Mouse (Mus musculus): ENCODE data around the gene Hist1h3g.
A peak's percentile ranks its signal among the peaks of the same experiment; 100 is the strongest.
"Not testable (repeated sequence)": the region's sequence is repeated elsewhere in the genome, so short reads cannot be mapped to it uniquely, and the experiment has no call there.

Gene Hist1h3g

GRCm38 (mm10) chr13:23534368-23535131 is 672 bp upstream of the Hist1h3g start:
- no peak for DNase-seq (ENCODE audit: low read depth, low spot score)

DNA sequence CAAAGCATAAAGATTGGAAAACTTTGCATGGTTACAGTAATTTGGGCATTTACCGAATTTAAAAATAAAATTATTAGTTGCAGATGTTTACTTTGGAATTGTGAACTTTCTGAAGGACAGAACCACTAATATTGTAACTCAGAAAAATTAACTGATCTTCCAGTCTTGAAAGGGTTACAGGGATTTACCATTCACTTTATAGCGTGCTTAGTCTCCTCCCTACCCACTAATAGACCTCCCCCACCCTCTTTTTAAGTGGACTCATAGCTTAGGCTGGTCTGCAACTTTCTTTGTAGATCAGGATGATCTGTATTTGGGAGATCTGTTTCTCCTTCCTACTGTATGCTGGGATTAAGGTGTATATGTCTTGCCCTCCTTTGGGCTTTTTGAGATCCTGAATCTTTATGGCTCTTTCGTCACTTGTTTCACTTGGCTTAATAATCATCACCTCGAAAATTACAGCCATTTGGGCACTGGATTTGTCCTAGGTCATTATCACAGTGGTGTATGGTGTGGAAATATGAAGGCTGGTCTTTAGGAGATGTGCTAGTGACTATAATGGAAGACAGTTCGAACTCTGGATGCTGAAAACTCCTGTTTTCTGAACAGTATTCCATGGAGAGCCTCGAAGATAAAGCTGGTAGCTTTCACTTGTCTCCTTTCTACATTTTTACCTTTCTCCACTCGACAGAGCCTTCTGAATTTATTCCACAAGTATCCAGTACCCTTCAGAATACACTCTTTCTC is 1.0 kb downstream of the Hist1h3g start:
- no peak for DNase-seq (ENCODE audit: low read depth, low spot score)

- DNase-seq (ENCODE audit: low read depth, low spot score) = no peak
These were observed 1.9 kb downstream of the Hist1h3g start for GRCm38 (mm10) chr13:23537006-23537710.

GRCm38 (mm10) chr13:23538249-23538648 is 3.0 kb downstream of the Hist1h3g start:
- DNase-seq (ENCODE audit: low read depth, low spot score) = no peak

DNA sequence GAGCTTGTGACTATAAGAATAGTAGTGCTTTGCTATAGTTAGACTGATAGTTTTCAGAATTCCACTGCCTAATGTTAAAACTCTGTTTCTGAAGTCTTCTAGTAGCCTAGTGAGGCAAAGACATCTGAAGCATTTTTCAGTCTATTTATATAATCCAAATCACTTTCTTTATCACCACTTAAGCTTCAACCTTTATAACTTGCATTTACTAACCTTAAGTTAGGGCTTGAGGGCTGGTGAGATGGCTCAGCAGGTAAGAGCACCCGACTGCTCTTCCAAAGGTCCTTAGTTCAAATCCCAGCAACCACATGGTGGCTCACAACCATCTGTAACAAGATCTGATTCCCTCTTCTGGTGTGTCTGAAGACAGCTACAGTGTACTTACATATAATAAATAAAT is 4.6 kb downstream of the Hist1h3g start:
- DNase-seq (ENCODE audit: low read depth, low spot score) = not testable (repeated sequence)

GRCm38 (mm10) chr13:23541497-23541896 is 6.3 kb downstream of the Hist1h3g start:
- DNase-seq (ENCODE audit: low read depth, low spot score) = no peak

- peak; percentile 22 for DNase-seq (ENCODE audit: low read depth, low spot score)
These were observed 7.2 kb downstream of the Hist1h3g start for GRCm38 (mm10) chr13:23542225-23542980.

- peak; percentile 95 for DNase-seq (ENCODE audit: low read depth, low spot score)
These were observed 7.9 kb downstream of the Hist1h3g start, which contains the start of gene Hist1h2bh for GRCm38 (mm10) chr13:23542999-23543607. Hist1h2bh (minus strand) TSS chr13:23543392.

DNA sequence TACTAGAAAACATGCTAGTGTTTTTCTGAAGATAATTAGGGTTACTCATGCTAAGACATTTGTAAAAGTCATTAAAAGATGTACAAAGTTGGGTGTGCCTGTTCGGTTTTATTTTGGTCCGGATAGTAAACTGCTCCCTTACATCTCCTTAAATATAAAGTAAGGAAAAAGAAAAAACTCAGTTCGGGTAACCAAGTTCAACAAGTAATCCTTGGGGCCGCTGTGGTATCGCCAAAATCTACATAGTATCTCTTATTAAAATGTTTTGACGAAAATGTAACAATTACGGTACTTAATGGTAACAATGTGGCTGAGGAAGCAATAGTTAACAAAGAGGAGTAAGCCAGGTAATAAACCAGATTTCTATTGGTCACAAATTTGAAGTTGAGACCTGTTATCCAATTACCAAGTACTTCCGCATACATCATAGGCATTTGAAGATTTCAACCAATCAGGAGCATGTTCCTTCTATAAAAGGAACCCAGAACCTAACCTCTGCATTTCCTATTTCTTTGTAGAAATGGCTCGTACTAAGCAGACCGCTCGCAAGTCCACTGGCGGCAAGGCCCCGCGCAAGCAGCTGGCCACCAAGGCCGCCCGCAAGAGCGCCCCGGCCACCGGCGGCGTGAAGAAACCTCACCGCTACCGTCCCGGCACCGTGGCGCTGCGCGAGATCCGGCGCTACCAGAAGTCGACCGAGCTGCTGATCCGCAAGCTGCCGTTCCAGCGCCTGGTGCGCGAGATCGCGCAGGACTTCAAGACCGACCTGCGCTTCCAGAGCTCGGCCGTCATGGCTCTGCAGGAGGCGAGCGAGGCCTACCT is 9.0 kb downstream of the Hist1h3g start, which contains the start of gene Hist1h3f:
Hist1h3f (plus strand) TSS at position 88 of the 822 bp plus-strand sequence.
- peak; percentile 95 for DNase-seq (ENCODE audit: low read depth, low spot score)

GRCm38 (mm10) chr13:23544787-23545120 is 9.5 kb downstream of the Hist1h3g start:
- DNase-seq (ENCODE audit: low read depth, low spot score) = peak; percentile 47

DNA sequence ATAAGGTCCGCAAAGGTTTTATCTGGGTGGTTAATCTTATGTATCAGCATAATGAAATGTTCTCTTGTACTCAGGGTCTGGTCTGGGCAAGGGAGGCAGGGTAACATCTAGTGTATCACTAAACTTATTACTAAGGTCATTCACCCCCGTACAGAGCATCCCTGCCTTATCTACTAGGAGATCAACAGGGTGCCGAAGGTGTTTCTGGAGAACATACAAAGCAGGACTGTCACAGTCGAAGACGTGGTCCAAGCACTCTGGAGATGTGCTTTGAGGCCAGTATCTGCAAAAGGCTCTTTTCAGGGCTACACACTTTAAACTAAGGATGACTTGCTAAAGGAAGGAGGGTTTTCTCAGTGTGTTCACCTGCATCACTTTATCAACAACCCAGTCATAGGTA is 11.5 kb downstream of the Hist1h3g start:
- DNase-seq (ENCODE audit: low read depth, low spot score) = no peak

- no peak for DNase-seq (ENCODE audit: low read depth, low spot score)
These were observed 15.5 kb downstream of the Hist1h3g start for GRCm38 (mm10) chr13:23550761-23551145.

DNA sequence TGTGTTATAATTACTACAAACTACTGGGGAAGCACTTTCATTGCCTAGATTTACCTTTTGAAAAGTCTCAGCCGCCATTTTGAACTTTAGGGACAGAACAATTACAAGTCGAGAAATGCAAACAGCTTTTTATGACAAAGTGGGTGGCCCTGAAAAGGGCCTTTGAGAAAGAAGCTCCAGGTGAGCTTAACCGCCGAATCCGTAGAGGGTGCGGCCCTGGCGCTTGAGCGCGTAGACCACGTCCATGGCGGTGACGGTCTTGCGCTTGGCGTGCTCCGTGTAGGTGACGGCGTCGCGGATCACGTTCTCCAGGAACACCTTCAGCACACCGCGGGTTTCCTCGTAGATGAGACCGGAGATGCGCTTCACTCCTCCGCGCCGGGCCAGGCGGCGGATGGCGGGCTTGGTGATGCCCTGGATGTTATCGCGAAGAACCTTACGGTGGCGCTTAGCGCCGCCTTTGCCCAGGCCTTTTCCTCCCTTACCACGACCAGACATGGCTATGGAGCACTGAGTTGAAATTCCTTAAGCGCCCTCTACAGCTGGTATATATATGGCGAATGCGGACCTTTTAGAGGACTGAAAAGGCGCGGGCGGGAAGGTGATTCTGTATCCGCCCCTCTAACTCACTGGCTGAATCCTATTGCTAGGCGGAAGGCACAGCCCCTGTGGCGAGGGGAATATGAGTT is 16.1 kb downstream of the Hist1h3g start, which contains the start of gene Hist1h4f:
Hist1h4f (minus strand) TSS at position 503 of the 689 bp plus-strand sequence.
- DNase-seq (ENCODE audit: low read depth, low spot score) = peak; percentile 89

- no peak for DNase-seq (ENCODE audit: low read depth, low spot score)
These were observed 17.0 kb downstream of the Hist1h3g start for GRCm38 (mm10) chr13:23551931-23552914.

- DNase-seq (ENCODE audit: low read depth, low spot score) = no peak
These were observed 17.7 kb downstream of the Hist1h3g start, which contains the start of gene Hist1h1d for GRCm38 (mm10) chr13:23552962-23553361. Hist1h1d (plus strand) TSS chr13:23553262.

DNA sequence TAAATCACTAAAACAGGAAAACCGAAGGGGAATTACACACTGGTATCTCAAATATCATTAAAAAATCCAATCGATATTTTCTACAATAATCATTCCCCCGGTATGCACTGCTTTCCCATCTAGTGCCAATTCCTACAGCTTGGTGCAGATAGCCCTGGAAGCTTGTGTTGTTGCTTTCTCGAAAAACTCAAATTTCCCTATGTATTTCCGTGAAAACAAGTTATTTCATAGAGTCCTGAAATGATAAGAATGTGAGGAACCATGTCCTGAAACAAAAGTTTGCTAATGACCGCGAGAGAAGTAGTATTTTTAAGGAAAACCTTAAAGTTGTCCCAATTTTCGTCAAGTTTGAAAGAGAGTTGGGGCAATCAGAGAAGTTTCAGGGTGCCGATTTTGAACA is 19.2 kb downstream of the Hist1h3g start:
- DNase-seq (ENCODE audit: low read depth, low spot score) = no peak

GRCm38 (mm10) chr13:23554925-23555838 is 20.0 kb downstream of the Hist1h3g start:
- DNase-seq (ENCODE audit: low read depth, low spot score) = peak; percentile 81

All from CD4-positive helper T cell, adult 2 months (primary cell).